Mouse (Mus musculus): ENCODE measurements around the gene Sept12.

Sept12 gene

DNA sequence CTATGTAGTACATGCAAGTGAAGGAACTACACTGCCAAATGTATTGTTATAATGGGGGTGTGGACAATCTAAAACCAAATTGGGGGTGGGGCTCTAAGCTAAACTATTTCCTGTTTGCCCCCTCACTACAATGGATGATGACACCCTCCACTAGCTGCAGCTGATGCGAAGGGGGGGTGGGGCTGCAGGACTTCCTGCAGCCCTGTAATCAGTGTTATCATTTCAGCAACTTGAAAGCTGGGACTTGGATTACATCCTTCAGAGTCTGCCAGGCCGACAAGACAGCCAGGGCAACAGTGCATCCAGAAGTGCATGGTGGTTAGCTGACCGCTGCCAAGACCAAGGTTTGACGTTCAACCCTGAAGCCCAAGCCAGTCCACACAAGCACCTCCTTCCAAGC, 26.0 kb downstream of the Sept12 start:
- DNase-seq, result no peak

DNA sequence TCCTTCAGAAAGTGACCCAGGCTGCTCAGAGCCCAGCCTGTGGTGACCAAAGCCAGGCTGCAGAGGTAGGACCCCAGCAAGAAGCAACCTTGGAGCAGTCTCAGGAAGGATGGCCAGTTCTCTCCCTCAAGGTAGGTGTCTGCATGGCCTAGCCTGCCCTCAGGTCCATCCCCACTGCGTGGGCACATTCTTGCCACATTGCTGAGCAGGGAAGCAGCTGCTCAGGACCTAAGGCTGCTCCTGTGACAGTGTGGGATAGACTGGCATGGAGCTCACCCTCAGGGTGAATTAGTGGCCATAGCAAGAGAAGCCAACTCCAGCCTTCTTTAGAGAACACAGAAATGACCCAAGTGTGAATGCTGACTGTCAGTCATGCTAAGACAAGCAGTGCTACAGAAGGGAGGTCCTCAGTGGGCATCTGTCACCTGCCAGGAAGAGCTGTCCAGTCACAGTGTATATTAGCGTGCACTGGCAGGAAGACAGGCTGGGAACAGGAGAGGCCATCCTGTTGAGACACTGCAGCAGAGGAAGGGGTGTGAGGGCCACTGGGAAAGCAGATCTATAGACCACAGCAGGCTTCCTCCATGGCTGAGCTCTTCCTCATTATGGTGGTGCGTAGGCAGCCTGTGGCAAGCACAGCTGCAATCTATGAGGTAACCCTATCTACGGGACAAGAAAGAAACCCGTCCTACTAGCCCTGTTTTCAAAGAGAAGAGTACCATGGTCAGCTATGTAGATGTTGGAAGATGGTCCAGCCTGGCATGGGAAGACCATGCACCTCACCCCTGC, 28.4 kb downstream of the Sept12 start:
- DNase-seq, result no peak

DNA sequence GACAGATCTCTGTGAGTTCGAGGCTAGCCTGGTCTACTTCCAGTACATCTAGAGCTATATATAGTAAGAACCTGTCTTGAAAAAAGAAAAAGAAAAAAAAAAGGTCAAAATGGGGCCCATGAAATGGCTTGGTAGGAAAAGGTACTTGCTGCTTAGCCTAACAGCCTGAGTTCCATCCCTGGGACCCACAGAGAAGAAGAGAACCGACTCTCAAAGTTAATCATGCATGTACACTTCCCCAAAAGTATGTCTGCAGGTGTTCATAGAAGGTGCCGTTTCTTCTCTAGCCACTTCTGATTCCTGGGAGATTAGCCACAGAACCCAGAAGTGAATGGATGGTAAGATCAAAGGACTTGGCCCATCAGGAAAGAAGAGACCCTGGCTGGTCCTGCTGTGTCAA, 29.2 kb downstream of the Sept12 start:
- DNase-seq, result no peak

DNA sequence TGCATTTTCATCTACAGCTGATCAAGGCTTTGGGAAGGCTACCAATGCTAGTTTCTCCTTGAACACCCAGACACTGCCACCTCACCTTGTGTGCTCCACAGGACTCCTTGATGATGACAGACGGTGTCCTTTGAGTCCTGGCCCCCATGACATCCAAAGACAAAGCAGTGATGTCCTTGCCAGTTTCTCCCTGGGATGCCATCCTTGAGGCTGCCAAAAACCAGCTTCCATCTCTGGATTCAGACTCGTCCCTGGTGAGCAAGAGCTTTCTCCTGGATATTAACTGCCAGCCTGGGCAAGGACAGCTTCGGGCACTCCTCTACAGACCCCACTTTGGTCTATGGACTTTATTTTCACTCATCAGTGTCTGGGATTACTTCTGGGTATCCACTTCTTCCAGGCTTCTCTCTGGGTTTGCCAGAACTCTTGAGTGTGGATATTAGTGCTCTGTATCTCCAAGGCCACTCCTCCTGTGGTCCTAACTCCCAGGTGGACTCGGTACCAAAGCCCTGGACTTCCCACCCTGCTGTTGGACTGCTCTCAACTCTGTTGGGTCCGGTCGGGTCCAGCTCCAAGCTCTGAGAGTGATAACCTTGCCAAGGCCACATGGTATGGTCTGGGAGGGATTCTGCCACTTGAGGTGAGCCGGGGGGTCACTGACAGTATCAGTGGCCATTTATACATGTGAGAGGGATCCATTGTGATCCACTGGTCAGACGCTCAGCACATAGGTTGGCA, 32.1 kb downstream of the Sept12 start:
- DNase-seq, result peak in 1 of 2 experiments; percentile 46

DNA sequence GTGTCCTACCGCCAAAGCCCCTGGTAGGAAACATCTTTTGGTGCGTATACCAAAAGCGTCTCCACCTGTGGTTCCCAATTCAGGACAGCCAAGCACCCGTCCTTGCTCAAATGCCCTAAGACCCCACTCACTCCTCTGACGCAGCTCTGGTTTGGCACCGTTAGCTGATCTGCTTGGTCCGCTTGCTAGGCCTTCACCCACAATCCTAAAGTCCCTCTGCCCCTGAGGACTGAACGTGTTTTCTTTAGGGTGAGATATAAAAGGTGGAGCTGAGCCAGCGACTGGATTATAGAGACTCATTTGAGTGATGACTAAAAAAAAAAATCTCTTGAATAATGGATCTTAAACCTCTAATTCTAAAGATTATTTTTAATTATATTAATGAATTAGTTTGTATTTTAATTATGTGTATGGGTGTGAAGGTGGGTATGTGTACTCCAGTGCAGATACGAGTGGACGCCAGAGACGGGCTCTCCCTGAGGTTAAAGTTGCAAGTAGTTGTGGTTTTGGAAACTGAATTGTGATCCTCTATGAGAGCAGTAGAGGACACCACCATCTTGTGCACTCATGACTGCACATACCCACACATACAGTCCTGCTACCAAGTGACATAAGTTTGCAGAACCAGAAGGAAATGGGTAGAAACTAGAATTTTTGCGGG, 32.8 kb downstream of the Sept12 start:
- DNase-seq, result no peak

DNA sequence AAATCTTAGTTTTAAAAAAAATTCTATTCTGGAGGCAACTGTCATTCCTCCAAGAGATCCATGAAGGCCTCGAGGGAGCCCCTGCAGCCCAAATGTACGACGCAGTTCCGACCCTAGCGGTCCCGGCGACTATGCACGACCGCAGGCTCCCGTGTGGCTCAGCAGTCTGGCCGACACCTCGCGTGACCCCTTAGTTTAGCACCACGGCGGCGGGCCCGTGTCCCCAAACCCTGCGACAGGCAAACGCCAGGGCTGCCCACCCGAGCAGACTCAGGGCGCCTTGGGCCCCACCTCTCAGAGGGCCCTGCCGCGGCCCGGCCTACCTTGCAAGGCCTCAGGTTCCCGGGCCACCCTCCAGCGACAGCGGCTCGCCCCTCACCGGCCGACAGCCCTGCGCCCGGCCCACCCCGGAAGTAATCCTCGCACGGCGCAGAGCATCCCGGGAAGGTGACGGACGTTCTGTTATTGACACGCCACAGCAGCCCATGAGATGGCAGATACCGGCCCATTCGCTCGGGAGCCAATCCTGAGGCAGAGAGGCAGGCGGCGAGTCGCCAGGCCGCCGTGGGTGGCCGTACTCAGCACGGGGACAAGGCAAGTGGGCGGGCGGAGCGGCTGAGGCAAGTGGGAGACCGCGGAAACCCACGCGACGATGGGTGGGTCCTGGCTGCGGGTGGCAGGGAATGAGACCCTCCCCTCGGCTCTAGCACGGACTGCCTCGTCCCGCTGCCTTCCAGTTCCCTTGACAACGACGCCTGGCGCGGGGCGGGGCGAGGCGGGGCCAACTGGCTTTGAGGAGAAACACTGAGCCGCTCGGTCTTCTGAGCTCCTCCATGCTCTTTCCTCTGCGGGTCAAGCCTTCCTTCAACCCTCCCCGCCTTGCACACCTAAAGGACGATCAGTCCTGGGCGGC, 33.6 kb downstream of the Sept12 start, which contains the start of gene Anks3:
Gene Anks3, minus strand, starts transcription at position 409 of the 913 bp plus-strand sequence.
- peak; percentile 98 to 99 for DNase-seq

DNA sequence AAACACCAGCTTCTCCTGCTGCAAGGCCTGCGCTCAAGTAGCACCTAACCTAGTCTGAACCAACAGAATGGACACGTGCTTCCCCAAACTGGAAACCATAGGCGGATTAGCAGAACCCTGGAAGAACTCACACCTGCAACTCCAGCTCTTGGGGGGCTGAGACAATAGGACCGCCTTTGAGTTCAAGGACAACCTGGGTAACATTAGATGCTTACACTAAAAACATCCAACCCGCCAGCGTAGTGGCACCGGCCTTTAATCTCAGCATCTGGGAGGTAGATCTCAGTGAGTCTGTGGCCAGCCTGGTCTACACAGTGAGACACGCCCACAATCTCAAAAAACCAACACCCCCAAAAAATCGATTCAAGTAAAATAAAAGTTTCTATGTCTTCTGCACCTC, 34.3 kb downstream of the Sept12 start:
- DNase-seq, result no peak

DNA sequence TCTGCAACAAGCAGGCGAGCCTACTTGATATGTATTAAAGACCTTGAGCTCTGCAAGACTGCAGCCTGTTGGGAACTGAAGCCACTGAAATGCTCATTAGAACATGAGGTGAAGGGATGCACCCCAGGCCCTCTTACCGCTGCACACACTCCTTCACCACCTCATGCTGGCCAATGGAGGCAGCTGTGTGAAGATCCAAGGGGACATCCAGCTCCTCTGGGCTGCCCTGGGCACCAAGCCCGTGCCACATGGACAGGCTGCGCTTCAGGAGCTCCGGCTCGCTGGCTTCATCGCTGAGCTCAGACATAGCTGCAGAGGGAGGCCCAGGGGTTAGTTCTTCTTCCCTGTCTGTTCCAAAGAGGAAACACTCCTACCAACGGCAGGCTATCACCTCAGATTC, 37.4 kb downstream of the Sept12 start:
- DNase-seq, result no peak

DNA sequence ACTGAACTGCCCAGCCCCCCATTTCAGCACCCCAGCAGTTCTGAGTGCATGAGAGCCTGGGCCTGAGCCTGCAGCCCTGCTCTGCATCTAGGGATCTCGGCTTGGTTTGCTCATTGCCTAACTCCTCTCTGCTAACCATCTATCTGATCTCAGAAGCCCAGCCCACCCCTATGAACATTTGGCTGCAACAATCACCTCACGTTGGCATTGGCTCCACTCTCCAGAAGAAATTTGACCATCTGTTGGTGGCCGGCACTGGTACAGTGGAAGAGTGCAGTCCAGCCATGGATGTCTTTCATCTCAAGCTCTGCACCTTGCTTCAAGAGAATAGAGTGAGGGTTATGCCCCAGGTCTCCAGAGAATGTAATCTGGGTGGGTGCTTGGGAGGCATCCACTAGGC, 40.2 kb downstream of the Sept12 start:
- peak; percentile 61 for DNase-seq

DNA sequence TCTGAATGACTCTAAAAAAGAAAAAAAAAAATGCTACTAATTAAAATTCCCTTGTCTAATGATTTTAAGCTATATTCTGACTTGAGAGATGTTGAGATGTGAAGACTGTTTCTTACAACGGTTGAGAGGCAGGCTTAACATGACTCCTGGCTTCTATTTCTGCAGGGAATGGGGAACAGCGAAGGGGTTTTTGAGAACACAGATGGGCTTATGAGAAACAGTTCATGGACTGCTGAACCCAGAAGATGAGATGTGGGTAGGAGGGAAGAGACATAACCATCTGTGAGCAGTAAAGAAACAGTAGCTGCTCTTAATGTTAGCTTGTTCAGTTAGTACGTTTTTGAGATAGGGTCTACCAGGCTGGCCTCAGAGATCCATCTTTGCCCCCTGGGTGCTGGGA, 41.0 kb downstream of the Sept12 start:
- DNase-seq, result no peak

DNA sequence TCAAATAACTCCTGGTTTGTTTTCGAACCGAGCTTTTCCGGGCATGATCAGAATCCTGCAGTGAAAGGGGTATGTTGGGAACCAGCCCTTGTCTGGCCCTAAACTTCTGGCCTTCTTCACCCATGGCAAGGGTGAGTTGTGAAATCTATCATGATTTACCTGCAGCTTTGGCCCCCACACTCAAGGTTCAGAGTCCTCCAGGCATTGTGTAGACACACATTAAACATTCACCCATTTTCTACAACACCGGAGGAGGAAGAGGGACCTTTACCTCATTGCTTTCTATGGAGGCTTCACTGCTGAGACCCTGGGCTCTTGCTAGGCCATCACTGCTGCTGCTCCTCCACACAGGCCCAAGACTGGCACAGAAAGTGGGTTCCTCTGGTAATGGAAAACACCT, 50.3 kb downstream of the Sept12 start:
- no peak for DNase-seq

DNA sequence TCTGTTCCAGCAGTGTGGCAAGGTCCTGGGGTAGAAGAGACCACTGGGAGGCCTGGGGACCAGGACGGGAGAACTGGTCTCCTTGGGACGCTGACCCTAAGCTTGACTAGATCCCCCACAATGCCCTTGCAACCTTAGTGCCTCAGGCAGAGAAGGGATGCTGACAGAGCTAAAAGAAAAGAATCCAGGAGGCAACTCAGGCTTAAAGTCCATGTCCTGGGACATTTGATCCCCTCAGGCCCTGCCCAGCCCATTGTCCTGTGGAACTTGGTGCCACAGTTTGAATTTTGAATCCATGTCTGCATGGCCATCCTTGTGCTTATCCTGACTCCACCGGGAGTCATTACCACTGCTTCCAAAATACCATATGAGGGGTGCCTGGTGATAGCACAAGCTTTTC, 51.5 kb downstream of the Sept12 start:
- DNase-seq, result no peak

DNA sequence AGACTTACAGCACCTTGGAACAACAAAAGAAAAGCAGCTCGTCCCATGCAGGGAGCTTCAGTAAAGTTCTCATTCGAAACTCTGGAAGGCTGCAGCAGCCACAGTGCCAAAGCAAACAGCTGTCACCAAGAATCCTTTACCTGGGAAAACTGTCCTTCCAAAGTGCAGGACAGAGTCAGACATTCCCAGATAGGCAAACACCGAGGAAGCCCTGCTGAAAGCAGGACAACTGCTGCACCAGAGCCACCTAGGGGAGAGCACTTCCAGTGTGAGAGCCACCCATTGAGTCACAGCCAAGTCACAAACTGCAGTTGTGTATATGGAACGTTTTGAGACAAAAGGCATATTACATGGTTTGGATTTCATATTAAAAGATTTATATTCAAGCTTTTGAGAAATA, 52.2 kb downstream of the Sept12 start:
- DNase-seq, result no peak

DNA sequence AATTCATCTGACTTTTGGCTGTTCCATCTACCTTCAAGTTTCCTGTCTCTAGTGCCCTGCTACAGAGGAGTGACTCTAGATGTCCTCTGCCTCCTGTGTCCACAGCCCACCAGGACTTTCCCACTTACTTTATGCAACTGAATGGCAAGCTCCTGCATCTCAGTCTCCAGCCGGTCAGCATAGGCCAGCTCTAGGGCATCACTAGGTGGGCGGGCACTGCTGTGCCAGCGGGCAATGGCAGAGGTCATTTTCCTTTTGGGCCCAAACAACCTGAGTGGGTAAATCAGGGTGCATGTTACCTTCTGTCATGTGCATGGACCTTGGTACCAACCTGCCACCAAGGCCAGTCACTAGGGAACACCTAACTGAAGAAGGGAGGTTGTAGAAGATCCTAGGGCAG, 54.2 kb downstream of the Sept12 start:
- DNase-seq, result no peak

DNA sequence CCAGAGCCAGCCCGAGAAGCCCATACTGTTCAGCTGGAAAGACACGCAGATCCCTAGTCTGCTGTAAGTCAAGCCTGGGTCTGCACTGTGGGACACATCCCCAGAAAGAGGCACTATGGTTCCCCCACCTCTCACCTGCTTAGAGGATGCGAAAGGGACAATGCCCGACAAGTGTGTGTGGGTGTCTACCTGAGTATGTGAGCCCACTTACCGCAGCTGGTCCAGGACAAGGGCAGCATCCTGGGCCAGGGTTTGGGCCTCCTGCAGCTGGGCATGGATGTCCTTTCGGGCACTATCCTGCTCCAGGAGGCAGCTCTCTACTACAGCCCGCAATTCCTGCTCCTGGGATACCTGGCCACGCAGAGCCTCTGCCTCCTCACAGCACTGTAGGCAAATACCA, 54.8 kb downstream of the Sept12 start:
- no peak for DNase-seq

DNA sequence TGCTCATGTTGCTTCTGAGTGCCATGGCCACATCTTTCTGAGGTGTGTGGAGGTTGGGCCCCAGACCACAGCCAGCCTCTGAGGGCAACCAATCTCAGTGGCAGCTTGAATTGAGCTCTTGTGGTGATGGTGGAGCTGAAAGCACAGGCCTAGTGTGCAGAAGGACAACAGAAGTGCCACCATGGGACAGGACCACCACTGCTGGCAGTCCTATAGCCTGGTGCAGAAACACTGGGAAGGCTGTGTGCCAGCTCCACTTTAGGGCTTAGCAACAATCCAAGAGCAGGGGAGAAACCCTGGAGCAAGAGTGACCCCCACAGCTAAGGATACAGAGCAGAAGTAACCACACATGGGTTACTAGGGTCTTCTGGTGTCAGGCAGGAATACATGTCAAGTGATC, 56.6 kb downstream of the Sept12 start:
- no peak for DNase-seq

DNA sequence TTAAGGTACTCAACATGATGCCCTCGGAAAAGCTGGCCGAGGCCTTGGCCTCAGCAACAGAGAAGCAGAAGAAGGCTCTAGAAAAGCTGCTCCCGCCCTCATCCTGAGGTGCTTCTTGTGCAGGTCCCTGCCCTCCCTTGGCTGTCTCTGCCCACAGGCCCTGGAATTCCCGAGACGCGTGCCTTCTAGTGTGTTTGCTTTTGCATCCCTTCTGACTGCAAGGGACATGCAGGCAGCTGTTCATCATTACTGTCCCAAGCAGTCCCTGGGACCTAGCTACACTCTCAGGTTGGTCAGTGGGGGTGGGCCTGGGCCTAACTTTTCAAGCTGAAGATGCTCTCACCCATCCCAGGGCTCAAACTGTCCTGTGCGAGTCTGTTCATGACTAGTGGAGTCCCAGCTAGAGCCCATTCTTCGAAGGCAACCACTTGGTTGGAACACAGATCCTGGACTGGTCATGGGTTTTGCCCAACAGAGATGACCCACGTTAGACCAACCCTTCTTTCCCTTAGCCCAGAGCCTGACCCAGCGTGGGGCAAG, 57.3 kb downstream of the Sept12 start:
- no peak for DNase-seq

DNA sequence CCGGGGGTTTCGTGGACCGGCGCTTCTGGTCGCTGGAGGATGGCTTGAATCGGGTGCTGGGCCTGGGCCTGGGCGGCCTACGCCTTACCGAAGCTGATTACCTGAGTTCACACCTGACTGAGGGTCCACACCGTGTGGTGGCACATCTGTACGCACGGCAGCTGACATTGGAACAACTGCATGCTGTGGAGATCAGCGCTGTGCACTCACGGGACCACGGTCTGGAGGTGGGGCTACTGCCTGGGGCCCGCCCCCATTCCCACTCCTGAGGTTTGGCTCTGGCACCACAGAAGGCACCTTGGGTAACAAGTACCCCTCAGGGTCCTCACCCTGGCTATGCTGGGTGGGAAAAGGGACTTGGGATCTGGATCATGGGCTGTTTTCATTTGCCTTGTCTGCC, 58.2 kb downstream of the Sept12 start:
- DNase-seq, result peak in 1 of 2 experiments; percentile 38

DNA sequence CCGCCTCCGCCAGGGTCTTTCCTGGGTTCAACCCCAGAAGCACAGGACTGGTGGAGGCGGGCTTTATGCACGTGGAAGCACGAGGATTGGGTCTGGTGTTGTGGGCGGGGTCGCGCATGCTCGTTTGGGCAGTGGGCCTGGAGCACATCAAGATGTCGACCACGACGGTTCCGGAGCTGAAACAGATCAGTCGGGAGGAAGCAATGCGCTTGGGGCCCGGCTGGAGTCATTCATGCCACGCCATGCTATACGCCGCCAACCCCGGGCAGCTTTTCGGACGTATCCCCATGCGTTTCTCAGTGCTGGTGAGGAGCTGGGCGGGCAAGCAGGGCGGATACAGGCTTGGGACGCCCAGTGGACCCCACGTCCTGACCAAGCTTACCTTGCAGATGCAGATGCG, 58.7 kb downstream of the Sept12 start:
- peak; percentile 94 for DNase-seq

DNA sequence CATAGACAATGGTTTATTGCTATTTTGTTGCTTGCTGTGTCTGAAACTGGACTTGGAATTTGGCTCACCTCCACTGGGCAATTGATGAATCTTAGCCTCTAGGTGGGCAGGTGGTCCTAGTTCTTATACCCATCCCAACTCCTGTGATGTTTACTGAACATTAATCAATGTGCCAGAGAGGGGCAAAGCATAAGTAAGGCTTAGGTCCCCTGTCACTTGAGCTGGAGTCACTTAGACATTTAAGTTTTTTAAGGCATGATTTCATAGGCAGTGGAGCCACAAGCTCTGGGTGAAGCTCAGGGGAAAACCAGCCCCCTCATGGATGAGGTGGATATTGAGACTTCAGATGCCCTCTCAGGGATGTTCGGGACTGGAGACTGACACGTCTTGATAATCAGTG, 59.2 kb downstream of the Sept12 start, which contains the start of gene Nudt16l1:
Gene Nudt16l1, plus strand, starts transcription at position 301 of the 400 bp plus-strand sequence.
- no peak for DNase-seq

DNA sequence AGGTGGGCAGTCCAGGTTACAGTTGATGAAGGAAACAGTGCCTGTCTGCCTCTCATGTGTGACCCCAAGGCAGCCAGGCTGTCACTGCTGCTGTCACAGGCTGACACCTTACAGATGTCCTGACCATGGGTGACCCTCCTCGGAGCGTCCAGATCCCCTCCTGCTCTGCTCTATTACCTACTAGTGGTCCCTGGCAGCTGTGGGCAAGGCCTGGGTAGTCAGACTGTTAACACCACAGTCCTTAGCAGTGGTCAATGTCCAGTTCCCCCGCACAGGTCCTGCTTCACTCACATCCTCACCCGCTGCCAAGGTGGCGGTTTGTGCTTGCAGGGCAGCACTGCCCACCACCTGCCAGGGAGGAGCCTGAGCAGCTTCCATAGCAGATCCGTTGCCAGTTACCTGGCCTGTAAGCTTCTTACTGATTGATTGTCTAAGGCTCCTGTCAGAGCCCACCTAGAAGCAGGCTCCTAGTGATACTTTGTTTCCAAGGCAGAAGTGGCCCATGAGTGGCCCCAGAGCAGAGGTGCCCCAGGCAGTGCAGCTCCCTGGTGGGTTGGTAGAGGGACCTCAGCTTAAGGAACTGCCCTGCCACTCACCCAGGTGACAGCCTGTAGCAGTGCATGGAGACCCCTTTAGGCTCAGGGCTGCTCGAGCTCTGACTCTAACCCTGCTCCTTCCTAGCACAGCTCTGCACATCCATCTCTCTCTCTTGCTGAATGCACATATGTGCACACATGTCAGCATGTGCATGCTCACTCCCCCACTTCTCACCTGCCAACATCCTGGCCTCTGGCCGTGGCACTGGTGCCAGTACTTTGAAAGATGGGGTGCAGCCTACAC, 60.1 kb downstream of the Sept12 start:
- DNase-seq, result no peak

Data from cerebellum, postnatal 36 days (tissue).